Mouse (Mus musculus) liver, adult 2 months (tissue): ENCODE results near the gene Msrb3. TPM values are rescaled to one million over a fixed set of nuclear protein-coding genes. Genes with fewer than 3 reads are reported as not detected.
A peak's percentile ranks its signal among the peaks of the same experiment; 100 is the strongest.

Experiments used
- DNase-seq: peaks from one replicate; pipeline ENCODE4 v3.0.0-alpha.2; 2011; ENCODE audit warnings: low read depth, low spot score; ENCODE audit errors: extremely low read depth
- H3K27ac ChIP-seq: fragments of 200-500 bp; replicated peaks from 2 replicates; pipeline ENCODE4 v1.5.1; 2012; ENCODE audit warnings: low read depth, mild to moderate bottlenecking, control low read depth, inconsistent platforms, low read length; ENCODE audit not compliant: insufficient read depth
- H3K27me3 ChIP-seq: fragments of 200-500 bp; 2 replicates; pipeline ENCODE4 v1.6.1; 2012; ENCODE audit warnings: mild to moderate bottlenecking, moderate library complexity, low read length, inconsistent platforms; ENCODE audit not compliant: control insufficient read depth, insufficient read depth
- H3K36me3 ChIP-seq: fragments of 200-500 bp; 2 replicates; pipeline ENCODE4 v1.6.1; 2012; ENCODE audit warnings: low read length, inconsistent platforms; ENCODE audit not compliant: control insufficient read depth, insufficient read depth
- H3K4me1 ChIP-seq: fragments of 200-500 bp; 2 replicates; pipeline ENCODE4 v1.6.1; 2011; ENCODE audit warnings: low read length; ENCODE audit not compliant: control insufficient read depth, insufficient read depth
- H3K4me3 ChIP-seq: fragments of 200-500 bp; 2 replicates; pipeline ENCODE4 v1.5.1; 2011; ENCODE audit warnings: low read depth, mild to moderate bottlenecking, control low read depth, low read length, moderate library complexity; ENCODE audit not compliant: insufficient read depth
- H3K79me2 ChIP-seq: fragments of 200-500 bp; 2 replicates; pipeline ENCODE4 v1.6.1; 2012; ENCODE audit warnings: inconsistent platforms, mild to moderate bottlenecking, low read length, moderate library complexity; ENCODE audit not compliant: control insufficient read depth, insufficient read depth
- H3K9ac ChIP-seq: fragments of 200-500 bp; 2 replicates; pipeline ENCODE4 v1.6.1; 2012; ENCODE audit warnings: low read depth, mild to moderate bottlenecking, control low read depth, inconsistent platforms, low read length
- CTCF ChIP-seq: fragments of 200-500 bp; IDR thresholded peaks from 2 replicates; pipeline ENCODE4 v1.5.1; 2011; ENCODE audit warnings: low read depth, low read length, control low read depth
- POLR2A ChIP-seq: fragments of 200-500 bp; IDR thresholded peaks from 2 replicates; pipeline ENCODE4 v1.6.1; 2011; ENCODE audit warnings: low read length, control low read depth; ENCODE audit not compliant: insufficient read depth; ENCODE audit errors: extremely low read depth
- WGBS: fragments of 180-500 bp; shearing (Covaris S2); methylation state at CpG from one replicate; pipeline ENCODE4 v1.1.7; 2018; 5-methylcytosine and 5-hydroxymethylcytosine counted together
- polyA plus RNA-seq: library from polyadenylated mRNA; depleted of rRNA; stranded (reverse); fragments of >200 nt; gene quantifications from 2 replicates; pipeline ENCODE4 v1.2.3, GENCODE M21; 2012
- total RNA-seq: library from RNA; depleted of rRNA; stranded (reverse); fragments of >200 nt; gene quantifications from 2 replicates; pipeline ENCODE4 v1.2.3, GENCODE M21; 2014

Gene Msrb3
- total and polyA plus RNA-seq, 2 experiments, result 4.1 to 9.5 TPM

- Histone ChIP-seq H3K4me1 (no peaks in the 10 kb centered on the region), H3K27me3 (no peaks in the 10 kb centered on the region), H3K79me2 (no peaks in the 10 kb centered on the region), H3K9ac (no peak overlapping the region), H3K36me3 (no peaks in the 10 kb centered on the region), H3K4me3 (no peak overlapping the region), H3K27ac (no peak overlapping the region)
- WGBS, result 92% methylated on average over 6 of the region's 6 CpGs
- no peak for DNase-seq
- TF ChIP-seq CTCF (no peak), POLR2A (no peak)
Observed at GRCm38 (mm10) chr10:120748156-120748555, 150.7 kb downstream of the Msrb3 start.

- WGBS, result 7% methylated on average over 18 of the region's 18 CpGs
- H3K4me1 ChIP-seq, result no peaks in the 10 kb centered on the region
- H3K36me3 ChIP-seq, result no peaks in the 10 kb centered on the region
- DNase-seq, result peak; percentile 61
- no peak overlapping the region for H3K27ac ChIP-seq
- no peak overlapping the region; the same call in 1 of the 2 replicates for H3K9ac ChIP-seq
- TF ChIP-seq POLR2A (no peak), CTCF (0 out of 2 replicates have a peak, but pooled peaks have one; percentile 11)
- no peaks in the 10 kb centered on the region for H3K27me3 ChIP-seq
- no peaks in the 10 kb centered on the region for H3K79me2 ChIP-seq
- peak overlapping the region; percentile 37; the same call in 1 of the 2 replicates for H3K4me3 ChIP-seq
Observed at GRCm38 (mm10) chr10:120745138-120745856, 153.6 kb downstream of the Msrb3 start.

GRCm38 (mm10) chr10:120744441-120745137, 154.3 kb downstream of the Msrb3 start:
- no peak overlapping the region for H3K4me3 ChIP-seq
- H3K36me3 ChIP-seq, result no peaks in the 10 kb centered on the region
- 22% methylated on average over 15 of the region's 15 CpGs for WGBS
- H3K27me3 ChIP-seq, result no peaks in the 10 kb centered on the region
- H3K27ac ChIP-seq, result no peak overlapping the region
- H3K79me2 ChIP-seq, result no peaks in the 10 kb centered on the region
- H3K4me1 ChIP-seq, result no peaks in the 10 kb centered on the region
- no peak for DNase-seq
- H3K9ac ChIP-seq, result no peak overlapping the region
- TF ChIP-seq CTCF, result no peak
- TF ChIP-seq POLR2A, result no peak

GRCm38 (mm10) chr10:120736508-120737069, 162.3 kb downstream of the Msrb3 start:
- peaks cover 1% of the 10 kb centered on the region; the same call in 1 of the 2 replicates for H3K4me1 ChIP-seq
- no peak for DNase-seq
- no peak for TF ChIP-seq CTCF
- no peak for TF ChIP-seq POLR2A
- no peaks in the 10 kb centered on the region for H3K79me2 ChIP-seq
- H3K27ac ChIP-seq, result no peak overlapping the region
- H3K27me3 ChIP-seq, result peaks cover 8% of the 10 kb centered on the region; the same call in 1 of the 2 replicates
- no peaks in the 10 kb centered on the region for H3K36me3 ChIP-seq
- WGBS, result 32% methylated on average over 14 of the region's 14 CpGs
- H3K9ac ChIP-seq, result no peak overlapping the region
- no peak overlapping the region for H3K4me3 ChIP-seq

- no peaks in the 10 kb centered on the region for H3K79me2 ChIP-seq
- WGBS, result 13% methylated on average over 25 of the region's 25 CpGs
- peaks cover 1% of the 10 kb centered on the region; the same call in 1 of the 2 replicates for H3K4me1 ChIP-seq
- no peak overlapping the region for H3K27ac ChIP-seq
- H3K4me3 ChIP-seq, result no peak overlapping the region
- DNase-seq, result no peak
- no peak for TF ChIP-seq POLR2A
- no peak for TF ChIP-seq CTCF
- H3K36me3 ChIP-seq, result no peaks in the 10 kb centered on the region
- peaks cover 8% of the 10 kb centered on the region; the same call in 1 of the 2 replicates for H3K27me3 ChIP-seq
- no peak overlapping the region for H3K9ac ChIP-seq
Observed at GRCm38 (mm10) chr10:120735722-120736507, 163.0 kb downstream of the Msrb3 start.
